Mouse (Mus musculus): ENCODE results near the gene Six4.

- TF ChIP-seq CTCF (IDR thresholded peaks at IDR 0.05; ENCODE audit: low read depth): no peak
- no peak for TF ChIP-seq EP300 (IDR thresholded peaks at IDR 0.05; ENCODE audit: low read depth)
These were observed 40.9 kb upstream of the Six4 start for GRCm38 (mm10) chr12:73154150-73154549.
